Mouse (Mus musculus) right cerebral cortex, postnatal 14 days (tissue): ENCODE data around the gene Osbpl11.
"Not testable (repeated sequence)": the region's sequence is repeated elsewhere in the genome, so short reads cannot be mapped to it uniquely, and the experiment has no call there.

Source experiments
- DNase-seq: peaks from one replicate; pipeline ENCODE4 v3.0.0; 2022

Gene Osbpl11

DNA sequence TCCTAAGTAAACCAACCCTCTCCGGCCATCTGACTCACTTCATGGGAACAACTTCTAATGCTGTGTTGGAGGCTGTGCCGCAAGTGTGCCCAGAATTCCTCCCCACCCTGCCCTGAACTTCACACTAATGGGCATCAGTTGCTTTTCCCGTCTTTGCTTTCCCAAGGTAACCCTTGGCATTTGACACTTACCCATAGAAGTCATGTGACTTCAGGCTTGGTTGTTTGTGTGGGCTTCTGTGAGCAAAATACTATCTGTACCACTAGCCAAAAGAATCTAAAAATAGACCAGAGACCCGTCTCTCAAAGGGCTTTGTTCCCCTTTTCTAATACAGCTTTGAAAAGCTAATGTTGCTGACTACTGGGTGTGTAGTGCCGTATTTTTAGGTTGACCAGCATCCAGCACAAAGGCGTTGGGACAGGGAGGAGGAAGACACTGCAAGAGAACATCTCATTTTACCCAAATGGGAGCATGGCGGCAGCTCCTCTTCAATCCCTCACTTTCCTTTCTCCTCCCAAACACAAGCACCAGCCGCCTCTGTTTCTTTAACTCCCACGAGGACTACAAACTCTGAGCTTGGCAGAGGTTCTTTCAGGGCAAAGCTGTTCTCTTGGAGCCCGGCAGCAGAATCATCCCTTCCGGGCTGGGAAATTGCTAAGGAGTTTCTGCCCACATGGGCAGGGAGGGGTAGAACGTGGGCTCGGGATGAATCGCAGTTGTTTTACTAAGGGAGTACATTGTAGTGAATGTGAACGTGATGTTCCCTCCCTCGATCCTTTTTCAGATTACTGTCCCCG lies 6.4 kb upstream of the Osbpl11 start:
- DNase-seq = peak; percentile 59

- DNase-seq = not testable (repeated sequence)
These were observed 5.6 kb upstream of the Osbpl11 start for GRCm38 (mm10) chr16:33179222-33179621.

DNA sequence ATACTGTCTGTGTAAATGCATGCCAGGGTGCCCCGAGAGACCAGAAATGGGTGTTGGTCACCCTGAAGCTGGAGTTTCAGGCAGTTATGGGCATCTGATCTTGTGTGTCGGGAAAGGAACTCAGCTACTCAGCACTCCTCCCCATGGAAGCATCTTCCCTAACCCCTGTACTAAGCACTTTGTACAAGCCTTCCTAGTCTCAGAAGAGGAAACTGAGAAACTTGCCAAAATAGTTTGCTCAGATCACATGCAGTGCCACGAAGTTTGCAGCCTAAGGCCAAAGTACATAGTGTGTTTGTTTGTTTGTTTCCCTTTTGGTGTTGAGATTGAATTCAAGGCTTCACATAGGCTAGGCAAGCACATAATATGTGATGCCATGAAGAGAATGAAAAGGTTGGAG lies 5.0 kb upstream of the Osbpl11 start:
- no peak for DNase-seq

DNA sequence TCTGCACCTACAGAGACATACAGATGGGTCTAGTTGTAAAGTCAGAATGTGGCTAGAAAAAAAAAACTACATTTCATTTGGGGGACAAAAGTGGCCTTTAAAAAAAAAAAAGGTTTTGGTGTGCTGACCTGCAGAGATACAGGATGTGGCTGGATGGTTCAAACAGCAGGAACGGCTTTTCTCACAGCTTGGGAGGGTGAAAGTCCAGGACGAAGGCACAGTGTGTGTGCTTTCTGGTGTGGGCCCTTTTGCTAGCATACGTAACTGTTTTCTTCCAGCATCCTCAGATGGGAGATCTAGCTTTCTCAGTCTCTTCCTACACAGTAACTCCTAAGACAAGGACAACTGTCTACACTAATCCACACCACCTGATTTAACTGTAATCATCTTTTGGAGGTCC lies 4.1 kb upstream of the Osbpl11 start:
- no peak for DNase-seq

GRCm38 (mm10) chr16:33185261-33186046 lies 583 bp downstream of the Osbpl11 start:
- DNase-seq = peak; percentile 50

DNA sequence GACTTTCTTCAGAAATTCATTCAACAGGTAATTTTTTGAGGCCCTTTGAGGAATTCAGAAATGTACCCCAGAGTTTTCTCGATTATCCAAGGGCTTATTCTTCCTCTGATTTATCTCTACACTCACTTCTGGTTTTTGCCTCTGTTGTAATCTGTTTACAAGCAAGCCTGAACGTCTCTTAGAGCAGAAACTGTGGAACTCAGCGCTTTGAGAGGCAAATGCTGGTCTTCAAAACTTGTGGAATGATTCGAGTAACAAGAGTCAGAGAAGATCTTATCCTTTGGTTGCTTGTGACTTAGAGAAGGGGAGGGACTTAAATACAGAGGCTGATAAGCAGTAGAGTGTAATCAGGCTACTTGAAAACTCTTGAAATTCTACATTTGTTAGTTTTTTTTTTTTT lies 1.3 kb downstream of the Osbpl11 start:
- DNase-seq = no peak

DNA sequence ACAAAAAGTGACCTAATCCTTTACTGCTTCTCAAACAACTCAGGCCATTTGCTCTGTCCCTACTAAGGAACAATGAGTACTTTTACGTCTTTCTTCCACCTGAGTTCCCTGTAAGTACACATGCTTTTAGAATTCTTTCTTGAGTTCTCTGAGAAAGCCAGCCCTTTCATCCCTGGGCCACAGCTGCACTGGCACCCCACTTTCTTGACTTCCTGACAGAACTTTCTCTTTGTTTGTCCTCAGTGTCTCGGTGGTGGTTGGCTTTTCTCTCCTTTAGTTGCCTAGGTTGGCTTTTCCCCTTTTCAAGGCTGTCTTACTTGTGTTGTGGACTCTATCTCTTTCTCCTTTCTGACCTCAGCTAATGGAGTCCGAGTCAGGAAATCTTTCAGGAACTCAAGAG lies 3.2 kb downstream of the Osbpl11 start:
- DNase-seq = no peak

DNA sequence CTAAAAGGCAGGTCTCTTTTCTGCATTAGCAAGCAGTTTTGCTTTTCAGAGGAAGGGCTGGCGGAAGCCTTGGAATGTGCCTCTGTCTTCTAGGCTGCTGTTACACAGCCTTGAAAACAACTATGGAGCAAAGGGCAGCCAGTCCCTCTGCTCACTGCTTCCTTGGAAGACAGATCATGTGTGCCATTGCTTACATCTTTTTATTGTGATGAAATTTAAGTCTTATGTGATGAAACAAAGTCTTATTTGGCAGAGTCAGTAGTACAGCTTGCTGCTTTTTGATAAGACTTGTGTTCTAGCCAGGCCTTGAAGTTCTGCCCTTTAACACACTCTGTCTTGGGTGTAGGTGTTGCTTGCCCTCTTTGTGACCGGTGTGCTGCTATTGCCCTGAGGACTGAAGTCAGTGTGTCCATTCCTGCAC lies 6.8 kb downstream of the Osbpl11 start:
- DNase-seq = no peak

GRCm38 (mm10) chr16:33192280-33192679 lies 7.4 kb downstream of the Osbpl11 start:
- no peak for DNase-seq

- DNase-seq = peak; percentile 59
These were observed 8.8 kb downstream of the Osbpl11 start for GRCm38 (mm10) chr16:33193649-33194048.

DNA sequence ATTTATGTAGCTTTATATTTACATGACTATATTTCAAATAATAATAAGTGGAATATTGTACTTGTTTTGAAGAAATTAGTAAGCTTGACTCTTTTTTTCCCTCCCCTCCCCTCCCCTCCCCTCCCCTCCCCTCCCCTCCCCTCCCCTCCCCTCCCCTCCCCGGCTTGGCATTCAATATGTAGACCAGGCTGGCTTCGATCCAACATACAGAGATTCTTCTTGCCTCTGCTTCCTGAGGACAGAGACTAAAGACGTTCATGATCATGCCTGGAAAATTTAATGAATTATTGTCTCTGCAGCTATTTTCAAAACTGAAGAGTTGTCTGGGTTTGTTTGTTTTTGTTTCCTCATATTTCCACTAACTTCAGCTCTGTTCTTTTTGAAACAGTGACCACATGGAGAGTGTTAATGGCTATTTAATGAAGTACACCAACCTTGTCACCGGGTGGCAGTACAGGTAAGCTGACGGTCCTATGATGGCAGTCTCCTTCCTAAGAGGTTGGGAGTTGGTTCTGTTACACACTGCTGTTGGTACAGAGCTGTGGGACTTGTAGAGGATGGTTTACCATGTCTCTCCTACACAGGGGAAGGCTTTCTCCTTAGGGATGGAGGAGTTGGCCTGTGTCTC lies 10.9 kb downstream of the Osbpl11 start:
- DNase-seq = no peak

GRCm38 (mm10) chr16:33196578-33196977 lies 11.7 kb downstream of the Osbpl11 start:
- no peak for DNase-seq

DNA sequence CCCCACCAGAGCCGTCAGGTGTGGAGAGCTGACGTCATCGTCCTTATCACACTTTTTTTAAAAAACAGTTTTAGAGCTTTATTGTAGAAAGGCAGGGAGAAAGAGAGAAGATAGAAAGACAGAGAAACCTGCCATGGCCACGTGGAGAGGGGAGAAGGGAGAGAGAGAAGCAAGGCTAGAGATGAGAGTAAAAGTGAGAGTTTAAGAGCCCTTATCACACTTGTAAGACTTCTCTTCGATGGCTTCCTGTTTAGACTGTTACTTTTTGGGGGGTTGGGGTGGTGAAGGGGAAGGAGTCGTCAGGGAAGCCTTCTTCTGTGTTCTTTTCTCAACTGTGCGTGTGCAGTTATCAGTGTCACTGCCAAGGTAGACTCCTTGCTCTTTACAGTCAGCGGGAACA lies 15.7 kb downstream of the Osbpl11 start:
- DNase-seq = no peak

DNA sequence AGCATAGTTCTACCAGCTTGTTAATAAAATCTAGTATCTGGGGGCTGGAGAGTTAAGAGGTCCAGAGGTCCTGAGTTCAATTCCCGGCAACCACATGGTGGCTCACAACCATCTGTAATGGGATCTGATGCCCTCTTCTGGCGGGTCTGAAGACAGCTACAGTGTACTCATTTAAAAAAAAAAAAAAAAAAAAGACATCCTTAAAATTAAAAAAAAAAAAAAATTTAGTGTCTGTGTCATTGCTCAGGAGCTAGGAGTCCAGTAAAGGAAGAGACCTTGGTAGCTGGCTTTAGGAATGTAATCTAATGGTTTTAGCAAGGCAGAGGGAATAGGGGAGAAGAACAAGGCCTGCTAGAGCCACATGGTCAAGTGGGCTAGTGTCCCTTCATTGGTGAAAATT lies 25.9 kb downstream of the Osbpl11 start:
- no peak for DNase-seq

GRCm38 (mm10) chr16:33216313-33217003 lies 31.6 kb downstream of the Osbpl11 start:
- no peak for DNase-seq

- DNase-seq = not testable (repeated sequence)
These were observed 32.7 kb downstream of the Osbpl11 start for GRCm38 (mm10) chr16:33217553-33218085.

DNA sequence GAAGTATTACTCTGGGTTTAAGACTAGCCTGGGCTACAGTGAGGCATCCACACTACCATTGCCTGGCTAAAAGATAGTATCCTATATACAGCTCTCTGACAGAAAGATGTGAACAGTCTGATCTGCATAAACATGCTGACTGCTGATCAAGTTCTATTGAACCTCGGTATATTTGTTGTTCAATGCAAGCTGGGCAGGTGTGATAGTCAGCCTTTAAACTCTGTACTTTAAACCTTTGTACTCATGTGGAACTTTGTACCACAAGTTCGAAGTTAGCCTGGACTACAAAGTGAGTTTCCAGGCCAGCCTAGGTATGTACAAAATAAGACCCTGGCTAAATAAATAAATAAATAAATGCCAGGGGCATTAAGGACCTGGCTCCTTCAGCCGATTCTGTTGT lies 37.6 kb downstream of the Osbpl11 start:
- no peak for DNase-seq

GRCm38 (mm10) chr16:33224381-33224780 lies 39.5 kb downstream of the Osbpl11 start:
- DNase-seq = no peak

GRCm38 (mm10) chr16:33234128-33234527 lies 49.3 kb downstream of the Osbpl11 start:
- no peak for DNase-seq

DNA sequence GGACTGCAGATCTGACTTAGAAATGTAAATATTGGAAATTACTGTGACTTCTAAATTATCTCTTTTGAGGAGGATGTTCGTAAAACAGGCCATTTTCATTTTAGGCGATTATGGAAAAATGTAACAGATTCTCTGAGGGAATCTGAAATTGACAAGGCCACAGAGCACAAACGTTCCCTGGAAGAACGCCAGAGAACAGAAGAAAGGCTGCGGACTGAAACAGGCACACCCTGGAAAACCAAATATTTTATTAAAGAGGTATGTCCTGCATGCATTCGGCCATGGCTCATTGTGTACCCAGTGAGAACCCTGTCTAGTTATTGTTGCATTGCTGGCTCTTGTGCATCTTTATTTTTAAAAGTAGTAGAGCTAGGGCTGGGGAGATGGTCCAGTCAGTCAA lies 51.3 kb downstream of the Osbpl11 start:
- no peak for DNase-seq

DNA sequence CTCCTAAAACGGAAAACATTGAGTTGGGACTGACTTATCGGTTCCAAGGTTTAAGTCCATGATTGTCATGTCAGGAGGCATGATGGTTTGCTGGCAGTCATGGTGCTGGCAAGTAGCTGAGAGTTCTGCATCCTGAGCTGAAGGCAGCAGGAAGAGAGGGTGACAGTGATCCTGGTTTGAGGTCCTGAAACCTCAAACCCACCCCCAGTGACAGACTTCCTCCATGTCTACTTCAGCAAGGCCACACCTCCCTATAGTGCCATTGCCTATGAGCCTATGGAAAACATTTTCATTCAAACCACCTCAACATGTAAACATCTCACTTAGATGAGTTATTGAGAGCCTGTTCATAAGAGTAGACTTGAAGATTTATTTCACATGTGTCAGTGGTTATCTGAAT lies 54.4 kb downstream of the Osbpl11 start:
- DNase-seq = no peak

DNA sequence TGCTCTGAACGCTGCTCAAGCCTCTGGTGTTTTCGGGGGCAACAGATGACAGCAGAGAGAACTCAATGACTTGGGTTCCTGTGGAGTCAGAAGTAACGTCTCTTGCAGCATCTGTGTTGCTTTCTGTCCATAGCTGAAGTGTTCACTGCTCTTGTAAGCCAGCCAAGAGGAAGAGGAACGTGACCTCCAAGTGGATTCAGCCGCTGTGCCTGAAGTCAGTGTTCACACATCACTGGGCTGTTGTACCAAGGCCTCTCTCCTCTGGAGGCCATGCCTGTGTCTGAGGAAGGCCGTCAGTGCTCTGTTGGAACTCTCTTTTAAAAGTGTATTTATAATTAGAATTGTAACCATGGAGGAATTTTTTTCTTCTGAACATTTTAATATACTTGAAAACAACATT lies 57.2 kb downstream of the Osbpl11 start:
- no peak for DNase-seq

GRCm38 (mm10) chr16:33244136-33244691 lies 59.3 kb downstream of the Osbpl11 start:
- no peak for DNase-seq
